Mouse (Mus musculus): Measurements from ENCODE around the gene Insr.
"Not testable (repeated sequence)": the region's sequence is repeated elsewhere in the genome, so short reads cannot be mapped to it uniquely, and the experiment has no call there.

Insr gene

GRCm38 (mm10) chr8:3179930-3180329, 99.5 kb downstream of the Insr start:
- no peak for DNase-seq

DNA sequence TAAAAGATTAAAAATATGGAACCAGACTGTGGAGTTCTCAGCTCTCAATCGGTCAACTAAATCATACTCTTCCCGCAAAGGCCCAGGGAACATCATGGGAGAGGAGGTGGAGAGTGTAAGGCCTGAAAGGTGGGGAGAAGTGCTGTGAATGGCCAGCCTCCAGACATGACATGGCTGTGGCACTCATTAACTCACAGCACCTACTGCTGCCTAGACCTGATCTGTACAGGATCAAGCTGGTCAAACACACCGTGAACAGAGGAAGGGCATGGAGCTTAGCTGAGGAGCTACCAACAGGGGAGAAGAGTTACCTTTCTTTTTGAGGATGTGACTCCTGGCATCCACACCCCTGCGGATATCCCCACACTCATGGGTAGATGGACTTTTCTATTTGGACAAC, 102.0 kb downstream of the Insr start:
- no peak for DNase-seq

DNA sequence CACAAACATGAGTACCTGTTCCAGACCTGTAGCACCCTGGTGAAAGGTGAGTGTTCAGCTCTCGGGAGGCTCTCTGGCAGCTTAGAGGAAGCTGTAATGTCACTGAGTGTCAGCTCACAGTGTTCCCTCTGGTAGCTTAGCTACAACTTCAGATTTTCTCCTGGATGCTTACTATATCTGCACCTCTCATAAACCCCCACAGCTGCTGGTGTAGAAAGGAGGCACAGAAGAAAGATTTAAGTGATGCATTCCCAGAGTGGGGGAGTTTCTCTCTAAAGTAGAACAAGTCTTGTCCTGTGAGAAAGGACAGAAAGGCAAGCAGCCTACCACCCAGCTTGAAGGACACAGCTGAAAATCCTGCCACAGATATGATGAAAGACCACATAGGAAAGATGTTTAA, 107.2 kb downstream of the Insr start:
- no peak for DNase-seq

- DNase-seq: no peak
Observed at GRCm38 (mm10) chr8:3146506-3146905, 132.9 kb downstream of the Insr start.

- DNase-seq: not testable (repeated sequence)
Observed at GRCm38 (mm10) chr8:3100416-3100815, 179.0 kb downstream of the Insr start.
